Mouse (Mus musculus) ES-Bruce4 (cell line): ENCODE measurements at regions not wholly inside any gene's neighbourhood (a gene's known extent, or its start where the extent isn't known, plus 50 kb on each side); places are given as distances from the start of the nearest gene placed in this dataset.

Experiments used
- H3K27ac ChIP-seq: 2 replicates; pipeline ENCODE4 v1.5.1; 2012; ENCODE audit warnings: low read length, inconsistent platforms; ENCODE audit not compliant: insufficient read depth
- H3K27me3 ChIP-seq: 2 replicates; pipeline ENCODE4 v1.6.1; 2012; ENCODE audit warnings: mild to moderate bottlenecking, low read length, inconsistent platforms; ENCODE audit not compliant: control insufficient read depth, poor library complexity, insufficient read depth, severe bottlenecking
- H3K36me3 ChIP-seq: 2 replicates; pipeline ENCODE4 v1.6.1; 2012; ENCODE audit warnings: inconsistent platforms, mild to moderate bottlenecking, low read length, moderate library complexity; ENCODE audit not compliant: control insufficient read depth, poor library complexity, insufficient read depth, severe bottlenecking
- H3K4me1 ChIP-seq: one replicate; pipeline ENCODE4 v1.8.1; 2011; ENCODE audit warnings: low read length; ENCODE audit not compliant: control insufficient read depth, insufficient read depth
- H3K4me3 ChIP-seq: 2 replicates; pipeline ENCODE4 v1.5.1; 2011; ENCODE audit warnings: low read depth, mild to moderate bottlenecking, low read length
- H3K9ac ChIP-seq: 2 replicates; pipeline ENCODE4 v1.6.1; 2012; ENCODE audit warnings: low read depth, mild to moderate bottlenecking, inconsistent platforms; ENCODE audit not compliant: poor library complexity, severe bottlenecking
- H3K9me3 ChIP-seq: replicated peaks from 2 replicates; pipeline ENCODE4 v1.6.1; 2012; ENCODE audit warnings: mild to moderate bottlenecking, low read length, inconsistent platforms; ENCODE audit not compliant: control insufficient read depth, poor library complexity, insufficient read depth, severe bottlenecking
- CTCF ChIP-seq: IDR thresholded peaks from one replicate; pipeline ENCODE4 v1.8.1; 2011; ENCODE audit warnings: low read depth, low read length
- EP300 ChIP-seq: IDR thresholded peaks from 2 replicates; pipeline ENCODE4 v1.6.1; 2011; ENCODE audit warnings: low read depth, low read length; ENCODE audit not compliant: insufficient read depth
- POLR2A ChIP-seq: IDR thresholded peaks from one replicate; pipeline ENCODE4 v1.8.1; 2011; ENCODE audit warnings: low read length; ENCODE audit not compliant: insufficient read depth

- Histone ChIP-seq H3K4me1 (no peaks in the 10 kb centered on the region), H3K9ac (no peak overlapping the region), H3K9me3 (no peaks in the 10 kb centered on the region), H3K4me3 (no peak overlapping the region), H3K27ac (no peak overlapping the region), H3K27me3 (no peaks in the 10 kb centered on the region), H3K36me3 (no peaks in the 10 kb centered on the region)
- no peak for TF ChIP-seq CTCF
Observed at GRCm38 (mm10) chr10:92298693-92299092, 423.5 kb downstream of the Nedd1 start.

- TF ChIP-seq POLR2A (no peak), EP300 (no peak), CTCF (no peak)
- Histone ChIP-seq H3K9me3 (no peaks in the 10 kb centered on the region), H3K27me3 (no peaks in the 10 kb centered on the region), H3K9ac (no peak overlapping the region), H3K4me1 (no peaks in the 10 kb centered on the region), H3K4me3 (no peak overlapping the region), H3K27ac (no peak overlapping the region), H3K36me3 (no peaks in the 10 kb centered on the region)
Observed at GRCm38 (mm10) chr10:92296837-92297236, 425.4 kb downstream of the Nedd1 start.

GRCm38 (mm10) chr10:92296303-92296702 is 425.9 kb downstream of the Nedd1 start:
- H3K9ac ChIP-seq = no peak overlapping the region
- TF ChIP-seq CTCF (no peak), EP300 (no peak), POLR2A (no peak)
- no peaks in the 10 kb centered on the region for H3K9me3 ChIP-seq
- H3K36me3 ChIP-seq = no peaks in the 10 kb centered on the region
- no peaks in the 10 kb centered on the region for H3K27me3 ChIP-seq
- H3K4me3 ChIP-seq = no peak overlapping the region
- no peak overlapping the region for H3K27ac ChIP-seq
- H3K4me1 ChIP-seq = no peaks in the 10 kb centered on the region

- no peaks in the 10 kb centered on the region for H3K9me3 ChIP-seq
- no peak overlapping the region for H3K4me3 ChIP-seq
- no peak overlapping the region for H3K27ac ChIP-seq
- no peaks in the 10 kb centered on the region for H3K36me3 ChIP-seq
- no peak overlapping the region for H3K9ac ChIP-seq
- H3K27me3 ChIP-seq = no peaks in the 10 kb centered on the region
- peaks cover 2% of the 10 kb centered on the region for H3K4me1 ChIP-seq
- TF ChIP-seq POLR2A = no peak
- TF ChIP-seq EP300 = no peak
- no peak for TF ChIP-seq CTCF
Observed at GRCm38 (mm10) chr10:92293261-92293660, 429.0 kb downstream of the Nedd1 start.

GRCm38 (mm10) chr10:92289230-92289629 is 433.0 kb downstream of the Nedd1 start:
- TF ChIP-seq CTCF (no peak), EP300 (no peak), POLR2A (no peak)

GRCm38 (mm10) chr10:92284231-92284630 is 438.0 kb downstream of the Nedd1 start:
- H3K9me3 ChIP-seq = no peaks in the 10 kb centered on the region
- H3K4me1 ChIP-seq = no peaks in the 10 kb centered on the region
- no peak overlapping the region for H3K4me3 ChIP-seq
- H3K9ac ChIP-seq = no peak overlapping the region
- H3K27me3 ChIP-seq = no peaks in the 10 kb centered on the region
- H3K27ac ChIP-seq = no peak overlapping the region
- no peaks in the 10 kb centered on the region for H3K36me3 ChIP-seq
- TF ChIP-seq POLR2A = no peak

More at GRCm38 (mm10) chr10:92289230-92289629, 433.0 kb downstream of the Nedd1 start:
- Histone ChIP-seq H3K36me3 (no peaks in the 10 kb centered on the region), H3K4me1 (peaks cover 2% of the 10 kb centered on the region), H3K9ac (no peak overlapping the region), H3K4me3 (no peak overlapping the region), H3K9me3 (no peaks in the 10 kb centered on the region), H3K27ac (no peak overlapping the region), H3K27me3 (no peaks in the 10 kb centered on the region)
